Mouse (Mus musculus) midbrain, embryonic 16.5 days (tissue): ENCODE measurements around the gene Gm17545. TPM values are rescaled to one million over a fixed set of nuclear protein-coding genes. Genes with fewer than 3 reads are reported as not detected.
A peak's percentile ranks its signal among the peaks of the same experiment; 100 is the strongest.

Source experiments
- ATAC-seq: fragments of 200-750 bp; cut with Nextera tagmentation; 2 replicates; pipeline ENCODE4 v1.8.0; 2017; ENCODE audit warnings: moderate TSS enrichment
- H3K27ac ChIP-seq: fragments of 300-500 bp; sonication (generic); 2 replicates; pipeline ENCODE4 v1.5.1; 2014; ENCODE audit warnings: mild to moderate bottlenecking, low read length, mixed read lengths
- H3K27me3 ChIP-seq: fragments of 300-500 bp; sonication (generic); 2 replicates; pipeline ENCODE4 v1.6.1; 2014; ENCODE audit warnings: low read depth, low read length, mixed read lengths; ENCODE audit not compliant: control insufficient read depth, insufficient read depth
- H3K36me3 ChIP-seq: fragments of 300-500 bp; sonication (generic); 2 replicates; pipeline ENCODE4 v1.6.1; 2014; ENCODE audit warnings: mild to moderate bottlenecking, low read length, moderate library complexity, mixed read lengths; ENCODE audit not compliant: control insufficient read depth, insufficient read depth
- H3K4me1 ChIP-seq: fragments of 300-500 bp; sonication (generic); 2 replicates; pipeline ENCODE4 v1.6.1; 2014; ENCODE audit warnings: mild to moderate bottlenecking, low read length, mixed read lengths; ENCODE audit not compliant: control insufficient read depth, insufficient read depth
- H3K4me2 ChIP-seq: fragments of 300-500 bp; sonication (generic); 2 replicates; pipeline ENCODE4 v1.6.1; 2014; ENCODE audit warnings: mild to moderate bottlenecking, low read length, mixed read lengths
- H3K4me3 ChIP-seq: fragments of 300-500 bp; sonication (generic); 2 replicates; pipeline ENCODE4 v1.5.1; 2014; ENCODE audit warnings: low read depth, mild to moderate bottlenecking, low read length, moderate library complexity, mixed read lengths
- H3K9ac ChIP-seq: fragments of 300-500 bp; sonication (generic); 2 replicates; pipeline ENCODE4 v1.6.1; 2014; ENCODE audit warnings: low read depth, low read length, mixed read lengths
- H3K9me3 ChIP-seq: fragments of 300-500 bp; sonication (generic); replicated peaks from 2 replicates; pipeline ENCODE4 v1.6.1; 2014; ENCODE audit warnings: mild to moderate bottlenecking, low read length, mixed read lengths; ENCODE audit not compliant: control insufficient read depth, poor library complexity, severe bottlenecking
- WGBS: fragments of 180-500 bp; shearing (Covaris S2); extraction: QIAGEN DNeasy Blood & Tissue Kit; methylation state at CpG from one replicate; pipeline ENCODE4 v1.1.7; 2014; 5-methylcytosine and 5-hydroxymethylcytosine counted together
- polyA plus RNA-seq: library from polyadenylated mRNA; unstranded; fragments of >200 nt; fragmentation: Nextera tagmentation; extraction: Ambion mirVana; gene quantifications from 2 replicates; pipeline ENCODE4 v1.2.1, GENCODE M21; 2015

The Gm17545 gene
- polyA plus RNA-seq, 1 experiment from 2014 or later: not detected

GRCm38 (mm10) chr9:22430315-22430840, 23.7 kb upstream of the Gm17545 start:
- 38% methylated on average over 5 of the region's 5 CpGs for WGBS
- H3K4me2 ChIP-seq: no peak overlapping the region
- no peaks in the 10 kb centered on the region for H3K27me3 ChIP-seq
- H3K9me3 ChIP-seq: no peaks in the 10 kb centered on the region
- peaks cover 5% of the 10 kb centered on the region; the same call in 1 of the 2 replicates for H3K4me1 ChIP-seq
- no peak overlapping the region for H3K4me3 ChIP-seq
- H3K9ac ChIP-seq: no peak overlapping the region
- no peaks in the 10 kb centered on the region for H3K36me3 ChIP-seq
- ATAC-seq: no peak
- H3K27ac ChIP-seq: no peak overlapping the region

GRCm38 (mm10) chr9:22433221-22433620, 20.9 kb upstream of the Gm17545 start:
- no peak for ATAC-seq
- no peak overlapping the region for H3K9ac ChIP-seq
- H3K4me1 ChIP-seq: peaks cover 5% of the 10 kb centered on the region; the same call in 1 of the 2 replicates
- H3K27me3 ChIP-seq: no peaks in the 10 kb centered on the region
- no peak overlapping the region for H3K27ac ChIP-seq
- H3K36me3 ChIP-seq: 0 out of 2 replicates have a peak, but pooled peaks cover 2% of the 10 kb centered on the region
- WGBS: 72% methylated on average over 2 of the region's 2 CpGs
- no peaks in the 10 kb centered on the region for H3K9me3 ChIP-seq
- no peak overlapping the region for H3K4me2 ChIP-seq
- no peak overlapping the region for H3K4me3 ChIP-seq

GRCm38 (mm10) chr9:22434101-22434500, 20.0 kb upstream of the Gm17545 start:
- H3K27me3 ChIP-seq: no peaks in the 10 kb centered on the region
- 97% methylated on average over 2 of the region's 2 CpGs for WGBS

GRCm38 (mm10) chr9:22438826-22439225, 15.3 kb upstream of the Gm17545 start:
- ATAC-seq: no peak
- Histone ChIP-seq H3K4me1 (no peaks in the 10 kb centered on the region), H3K9ac (no peak overlapping the region), H3K36me3 (peaks cover 17% of the 10 kb centered on the region), H3K4me3 (no peak overlapping the region), H3K9me3 (no peaks in the 10 kb centered on the region), H3K4me2 (no peak overlapping the region), H3K27me3 (no peaks in the 10 kb centered on the region), H3K27ac (no peak overlapping the region)
- 66% methylated on average over 1 of the region's 1 CpGs for WGBS

More at GRCm38 (mm10) chr9:22434101-22434500, 20.0 kb upstream of the Gm17545 start:
- Histone ChIP-seq H3K4me3 (no peak overlapping the region), H3K4me2 (no peak overlapping the region), H3K4me1 (peaks cover 5% of the 10 kb centered on the region; the same call in 1 of the 2 replicates), H3K27ac (no peak overlapping the region), H3K9me3 (no peaks in the 10 kb centered on the region), H3K36me3 (0 out of 2 replicates have a peak, but pooled peaks cover 2% of the 10 kb centered on the region), H3K9ac (no peak overlapping the region)
- no peak for ATAC-seq

GRCm38 (mm10) chr9:22443157-22443556, 10.9 kb upstream of the Gm17545 start:
- H3K9me3 ChIP-seq: no peaks in the 10 kb centered on the region
- H3K4me3 ChIP-seq: no peak overlapping the region
- H3K27me3 ChIP-seq: no peaks in the 10 kb centered on the region
- no peak overlapping the region for H3K27ac ChIP-seq
- no peak overlapping the region for H3K4me2 ChIP-seq
- H3K36me3 ChIP-seq: peaks cover 23% of the 10 kb centered on the region
- ATAC-seq: no peak
- WGBS: 93% methylated on average over 10 of the region's 10 CpGs
- H3K9ac ChIP-seq: no peak overlapping the region
- H3K4me1 ChIP-seq: no peaks in the 10 kb centered on the region

- 83% methylated on average over 1 of the region's 1 CpGs for WGBS
- Histone ChIP-seq H3K36me3 (peaks cover 36% of the 10 kb centered on the region), H3K27me3 (no peaks in the 10 kb centered on the region), H3K9ac (no peak overlapping the region), H3K9me3 (no peaks in the 10 kb centered on the region), H3K4me2 (no peak overlapping the region), H3K4me1 (no peaks in the 10 kb centered on the region), H3K27ac (no peak overlapping the region), H3K4me3 (no peak overlapping the region)
- 0 out of 2 replicates have a peak, but pooled peaks have one; percentile 17 for ATAC-seq
Measured at GRCm38 (mm10) chr9:22445123-22445522, 9.0 kb upstream of the Gm17545 start.

- no peak overlapping the region for H3K27ac ChIP-seq
- H3K9ac ChIP-seq: no peak overlapping the region
- no peaks in the 10 kb centered on the region for H3K4me1 ChIP-seq
- H3K4me3 ChIP-seq: no peak overlapping the region
- WGBS: 95% methylated on average over 5 of the region's 5 CpGs
- no peaks in the 10 kb centered on the region for H3K27me3 ChIP-seq
- H3K4me2 ChIP-seq: no peak overlapping the region
- H3K9me3 ChIP-seq: no peaks in the 10 kb centered on the region
- ATAC-seq: no peak
- peaks cover 39% of the 10 kb centered on the region for H3K36me3 ChIP-seq
Measured at GRCm38 (mm10) chr9:22447213-22447612, 6.9 kb upstream of the Gm17545 start.

GRCm38 (mm10) chr9:22448420-22448819, 5.7 kb upstream of the Gm17545 start:
- Histone ChIP-seq H3K4me3 (no peak overlapping the region), H3K27ac (no peak overlapping the region), H3K9me3 (no peaks in the 10 kb centered on the region), H3K4me2 (no peak overlapping the region), H3K9ac (no peak overlapping the region), H3K4me1 (no peaks in the 10 kb centered on the region), H3K36me3 (peaks cover 35% of the 10 kb centered on the region), H3K27me3 (no peaks in the 10 kb centered on the region)
- WGBS: 77% methylated on average over 13 of the region's 13 CpGs
- ATAC-seq: no peak

GRCm38 (mm10) chr9:22449209-22449608, 4.9 kb upstream of the Gm17545 start:
- H3K9ac ChIP-seq: no peak overlapping the region
- peaks cover 35% of the 10 kb centered on the region for H3K36me3 ChIP-seq
- no peak overlapping the region for H3K4me2 ChIP-seq
- no peak overlapping the region for H3K27ac ChIP-seq
- no peaks in the 10 kb centered on the region for H3K4me1 ChIP-seq
- no peak overlapping the region for H3K4me3 ChIP-seq
- WGBS: 96% methylated on average over 6 of the region's 6 CpGs
- no peaks in the 10 kb centered on the region for H3K9me3 ChIP-seq
- ATAC-seq: no peak
- H3K27me3 ChIP-seq: no peaks in the 10 kb centered on the region
